ENCODE assay signal across 10 mouse cellular contexts in the genomic region with DNA sequence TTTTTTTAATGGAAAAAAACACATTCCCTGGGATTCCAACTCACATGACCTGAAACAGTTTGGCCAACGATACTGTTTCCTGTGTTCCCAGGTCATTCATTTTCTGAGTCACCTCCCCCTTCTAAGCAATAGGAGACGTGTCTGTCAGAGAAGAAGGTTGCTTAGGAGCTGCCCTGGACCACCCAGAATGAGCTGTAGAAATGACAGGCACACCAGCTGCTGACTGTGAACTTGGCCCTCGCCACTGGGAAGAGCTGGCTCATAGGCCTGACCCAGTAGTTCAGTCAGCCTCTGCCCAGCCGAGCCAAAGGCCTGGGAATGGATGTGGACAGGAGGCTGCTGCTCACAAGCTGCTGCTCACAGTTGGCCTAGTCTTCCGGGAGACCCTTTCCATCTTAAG. TPM values are rescaled to one million over a fixed set of nuclear protein-coding genes. Genes with fewer than 3 reads are reported as not detected.
A peak's percentile ranks its signal among the peaks of the same experiment; 100 is the strongest.
DNase-seq lines count a peak whose midpoint lies in the region; ATAC-seq and TF ChIP-seq lines count a peak whose summit lies in the region.
"Had no signal": no experiment of that assay in that cellular context is flagged by ENCODE, and none has a peak within 500 bp of the region (broad histone marks: within the 10 kb centered on the region; RNA-seq: fewer than 3 reads in every experiment).

No protein-coding gene starts in this region.

- H3K36me3 ChIP-seq in lung, embryonic 16.5 days (ENCODE audit: control insufficient read depth, insufficient read depth, low read length): no peaks in the 10 kb centered on the region
- H3K36me3 ChIP-seq in stomach, postnatal 0 days (ENCODE audit: control insufficient read depth, insufficient read depth, low read length): no peaks in the 10 kb centered on the region

- TF ChIP-seq CTCF in lung, adult 2 months (IDR thresholded peaks at IDR 0.05; ENCODE audit: insufficient read depth, low read length): no peak
- TF ChIP-seq CTCF in stomach, postnatal 0 days (IDR thresholded peaks at IDR 0.05; ENCODE audit: low read depth): no peak

- no peaks in the 10 kb centered on the region for H3K9me3 ChIP-seq in lung, embryonic 16.5 days (ENCODE audit: control insufficient read depth, low read length)
- no peaks in the 10 kb centered on the region for H3K9me3 ChIP-seq in stomach, postnatal 0 days (ENCODE audit: control insufficient read depth, low read length)
- H3K9me3 ChIP-seq: embryonic facial prominence, embryonic 12.5 days; heart, embryonic 13.5 days had no signal

- H3K9ac ChIP-seq in lung, embryonic 16.5 days (ENCODE audit: low read length): no peak overlapping the region
- no peak overlapping the region for H3K9ac ChIP-seq in stomach, postnatal 0 days (ENCODE audit: low read length)
- H3K9ac ChIP-seq: embryonic facial prominence, embryonic 12.5 days had no signal

- WGBS in lung, embryonic 16.5 days: 36% methylated on average over 5 of the region's 5 CpGs
- 50% methylated on average over 5 of the region's 5 CpGs for WGBS in lung, adult 2 months
- 35% methylated on average over 5 of the region's 5 CpGs for WGBS in stomach, postnatal 0 days

- H3K4me3 ChIP-seq in lung, embryonic 16.5 days (ENCODE audit: low read length): no peak overlapping the region
- H3K4me3 ChIP-seq in lung, adult 2 months (replicated peaks; ENCODE audit: extremely low read depth, low read depth, low read length): no peak overlapping the region
- H3K4me3 ChIP-seq in stomach, postnatal 0 days (ENCODE audit: low read depth, low read length): no peak overlapping the region
- H3K4me3 ChIP-seq: embryonic facial prominence, embryonic 12.5 days; heart, embryonic 13.5 days had no signal

- no peaks in the 10 kb centered on the region for H3K27me3 ChIP-seq in lung, embryonic 16.5 days (ENCODE audit: control insufficient read depth, insufficient read depth, low read depth, low read length)
- no peaks in the 10 kb centered on the region for H3K27me3 ChIP-seq in stomach, postnatal 0 days (ENCODE audit: control insufficient read depth, insufficient read depth, low read length)
- H3K27me3 ChIP-seq: embryonic facial prominence, embryonic 12.5 days; heart, embryonic 13.5 days had no signal

- H3K27ac ChIP-seq in lung, embryonic 16.5 days (ENCODE audit: low read length): peak overlapping the region; percentile 43
- peak overlapping the region; percentile 35; the same call in 1 of the 2 replicates for H3K27ac ChIP-seq in stomach, postnatal 0 days (replicated peaks)

- H3K4me1 ChIP-seq in lung, embryonic 16.5 days (replicated peaks; ENCODE audit: control insufficient read depth, insufficient read depth, low read length): peaks cover 29% of the 10 kb centered on the region
- peaks cover 10% of the 10 kb centered on the region for H3K4me1 ChIP-seq in lung, adult 2 months (ENCODE audit: control insufficient read depth, insufficient read depth, low read length)
- H3K4me1 ChIP-seq in stomach, postnatal 0 days (replicated peaks; ENCODE audit: control insufficient read depth, insufficient read depth): peaks cover 13% of the 10 kb centered on the region; the same call in 1 of the 2 replicates

- no peak overlapping the region for H3K4me2 ChIP-seq in lung, embryonic 16.5 days (ENCODE audit: low read depth, low read length)
- H3K4me2 ChIP-seq in stomach, postnatal 0 days (replicated peaks; ENCODE audit: low read depth): no peak overlapping the region
- H3K4me2 ChIP-seq: embryonic facial prominence, embryonic 12.5 days; heart, embryonic 13.5 days had no signal

- no peak for TF ChIP-seq EP300 in stomach, postnatal 0 days (optimal IDR thresholded peaks at IDR 0.05)

- ATAC-seq in lung, embryonic 16.5 days (ENCODE audit: low read depth): peak; percentile 78
- ATAC-seq in stomach, postnatal 0 days (ENCODE audit: low FRiP score, low TSS enrichment): peak; percentile 50
- no peak for ATAC-seq in granulocyte monocyte progenitor cell, adult 5-6 weeks (replicated peaks; ENCODE audit: poor library complexity, severe bottlenecking)

- peak; percentile 48 for DNase-seq in embryo, embryonic 10 days (ENCODE audit: low spot score)
- DNase-seq in embryo, embryonic 9.5 days (ENCODE audit: extremely low spot score): no peak
- DNase-seq in lung, adult 2 months: no peak
- peak; percentile 41 for DNase-seq in heart, postnatal 25 days (ENCODE audit: low spot score)
- DNase-seq in stomach, postnatal 0 days (ENCODE audit: low spot score): no peak
- DNase-seq in urinary bladder, adult 2 months (ENCODE audit: low spot score): no peak

- intact Hi-C loops in heart, postnatal 25 days (cut with DNase I): no loop called here

- no peak for TF ChIP-seq POLR2A in lung, adult 2 months (IDR thresholded peaks at IDR 0.05; ENCODE audit: borderline replicate concordance, extremely low read depth, low read depth, low read length)

RNA-seq across cellular contexts. Expression of a gene that starts 57.3 kb away (rescaled TPM):
- 65.9 and 74.3 TPM in 2 replicates for polyA plus RNA-seq in lung, embryonic 16.5 days (2015; fragmentation: Nextera tagmentation; extraction: Ambion mirVana)
- polyA plus RNA-seq in lung, adult 2 months (2012; rRNA removed): 206 and 236 TPM in 2 replicates
- total RNA-seq in heart, postnatal 25 days (2021): 10 to 100 TPM; 30.7 to 38.3 TPM
- polyA plus RNA-seq in stomach, postnatal 0 days (2015; fragmentation: Nextera tagmentation; extraction: Ambion mirVana): 44.7 and 47.9 TPM in 2 replicates
- 157 and 168 TPM in 2 replicates for polyA plus RNA-seq in urinary bladder, adult 2 months (2012; rRNA removed)
- total RNA-seq in granulocyte monocyte progenitor cell, adult 5-6 weeks (2014; fragmentation: Nextera tagmentation): 27.3 and 33.0 TPM in 2 replicates
- total RNA-seq in granulocyte monocyte progenitor cell, adult 5-6 weeks (2017): 36.8 and 42.0 TPM in 2 replicates

Comparison
In these comparisons a context has a peak if more than half of its experiments do, and no peak if none do; other contexts are left out.
1. DNase-seq: peak in embryo, embryonic 10 days (single experiment) and heart, postnatal 25 days (single experiment); none in embryo, embryonic 9.5 days (single experiment), lung, adult 2 months (single experiment), stomach, postnatal 0 days (single experiment) and urinary bladder, adult 2 months (single experiment).